Mouse (Mus musculus) brain, embryonic 14.5 days (tissue): ENCODE data around the gene Ripor3.

Experiments
- CTCF ChIP-seq: fragments of 200-500 bp; IDR thresholded peaks from 2 replicates; pipeline ENCODE4 v1.5.1; 2012; ENCODE audit warnings: inconsistent platforms, mild to moderate bottlenecking, moderate library complexity, borderline replicate concordance; ENCODE audit not compliant: insufficient read depth, insufficient read length; ENCODE audit errors: extremely low read depth
- POLR2A ChIP-seq: fragments of 200-500 bp; IDR thresholded peaks from 2 replicates; pipeline ENCODE4 v1.6.1; 2012; ENCODE audit warnings: mild to moderate bottlenecking, inconsistent platforms, borderline replicate concordance; ENCODE audit not compliant: poor library complexity, insufficient read depth, insufficient read length, severe bottlenecking; ENCODE audit errors: extremely low read depth

DNA sequence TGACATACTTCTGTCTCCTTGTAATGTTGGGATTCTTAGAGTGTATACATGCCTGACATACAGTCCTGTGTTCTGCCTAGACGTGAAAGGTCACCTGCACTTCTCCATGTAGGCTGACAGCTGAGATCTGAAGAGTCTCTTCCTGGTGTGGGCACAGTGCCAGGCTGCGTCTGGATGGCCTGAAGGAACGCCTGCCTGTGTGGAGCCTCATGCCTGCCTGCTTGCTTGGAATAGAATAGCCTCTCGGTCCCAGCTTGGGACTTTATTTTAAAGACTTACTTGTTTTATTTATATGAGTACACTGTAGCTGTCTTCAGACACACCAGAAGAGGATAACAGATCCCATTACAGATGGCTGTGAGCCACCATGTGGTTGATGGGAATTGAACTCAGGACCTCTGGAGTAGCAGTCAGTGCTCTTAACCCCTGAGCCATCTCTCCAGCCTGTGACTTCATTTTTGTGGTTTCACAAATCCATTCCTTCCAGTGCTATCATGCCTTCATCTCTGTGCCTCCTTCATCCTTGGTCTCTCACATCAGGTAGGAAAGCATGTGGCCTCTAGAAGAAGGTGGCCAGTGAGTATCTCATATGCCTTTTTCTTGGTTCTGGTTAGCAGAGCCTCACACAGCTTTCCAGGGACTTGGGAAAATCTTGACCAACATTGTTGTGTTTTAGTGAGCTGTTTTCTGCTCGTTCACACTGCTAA, 52.2 kb downstream of the Ripor3 start:
- TF ChIP-seq POLR2A, result no peak
- TF ChIP-seq CTCF, result no peak
